In the genomic region with DNA sequence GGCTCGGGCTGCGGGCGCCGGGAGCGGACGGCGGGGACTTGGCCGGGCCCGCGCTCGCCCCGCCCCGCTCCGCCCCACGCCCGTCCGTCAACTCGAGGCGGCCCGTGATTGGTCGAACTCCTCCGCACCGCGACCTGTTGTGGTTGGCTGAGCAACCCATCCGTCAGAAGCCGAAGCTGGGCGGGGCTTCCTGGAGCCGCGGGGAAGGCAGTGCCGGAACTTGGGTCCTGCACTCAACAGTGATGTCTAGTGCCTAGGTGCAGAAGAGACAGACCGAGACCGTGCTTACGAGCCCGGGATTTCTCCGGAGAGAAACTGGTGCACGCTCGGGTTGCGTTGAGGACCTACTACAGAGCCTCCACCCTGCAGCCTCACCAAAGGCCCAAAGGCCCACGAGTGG, we compare ENCODE assay signal across 8 mouse cellular contexts. TPM values are rescaled to one million over a fixed set of nuclear protein-coding genes. Genes with fewer than 3 reads are reported as not detected.
DNase-seq lines count a peak whose midpoint lies in the region; ATAC-seq and TF ChIP-seq lines count a peak whose summit lies in the region.

A gene (minus strand): TSS at position 58 of the 400 bp plus-strand sequence.
A gene (plus strand): TSS at position 210 of the 400 bp plus-strand sequence.

- peak; percentile 94 for DNase-seq in 3T3-L1 (ENCODE audit: low read depth, low spot score)
- DNase-seq in adrenal gland, postnatal 4 days (ENCODE audit: low spot score in 2 of 2): peak; percentile 90 to 97
- peak; percentile 98 for DNase-seq in embryonic facial prominence, embryonic 14.5 days (ENCODE audit: low spot score)
- DNase-seq in heart, adult 8-10 months (ENCODE audit: low spot score): peak; percentile 97
- peak; percentile 98 for DNase-seq in kidney, adult 9 months
- DNase-seq in limb, embryonic 14.5 days (ENCODE audit: low spot score): peak; percentile 97
- DNase-seq in midbrain, postnatal 0 days (ENCODE audit: low spot score): peak; percentile 98
- DNase-seq in spleen, postnatal 14 days (ENCODE audit: low spot score in 2 of 2): peak; percentile 97 to 98

- TF ChIP-seq POLR2A in limb, embryonic 14.5 days (IDR thresholded peaks at IDR 0.05; ENCODE audit: borderline replicate concordance, extremely low read depth, insufficient read depth, insufficient read length): no peak

- peak; percentile 93 for ATAC-seq in embryonic facial prominence, embryonic 14.5 days (ENCODE audit: low read depth)
- peak; percentile 97 for ATAC-seq in limb, embryonic 14.5 days (ENCODE audit: low FRiP score, low read depth)
- peak; percentile 93 for ATAC-seq in midbrain, postnatal 0 days (ENCODE audit: low FRiP score)

- H3K27me3 ChIP-seq in embryonic facial prominence, embryonic 14.5 days (replicated peaks; ENCODE audit: control insufficient read depth, insufficient read depth, low read length): no peaks in the 10 kb centered on the region
- H3K27me3 ChIP-seq in limb, embryonic 14.5 days (ENCODE audit: control insufficient read depth, insufficient read depth, low read length): no peaks in the 10 kb centered on the region
- H3K27me3 ChIP-seq in midbrain, postnatal 0 days (ENCODE audit: insufficient read depth, low read length): no peaks in the 10 kb centered on the region

- H3K9me3 ChIP-seq in embryonic facial prominence, embryonic 14.5 days (ENCODE audit: control insufficient read depth, low read length): no peaks in the 10 kb centered on the region
- H3K9me3 ChIP-seq in limb, embryonic 14.5 days (ENCODE audit: control insufficient read depth, low read length): no peaks in the 10 kb centered on the region
- no peaks in the 10 kb centered on the region for H3K9me3 ChIP-seq in midbrain, postnatal 0 days (ENCODE audit: low read length)

- TF ChIP-seq CTCF in midbrain, postnatal 0 days (IDR thresholded peaks at IDR 0.05): no peak

- peaks cover 34% of the 10 kb centered on the region for H3K36me3 ChIP-seq in embryonic facial prominence, embryonic 14.5 days (ENCODE audit: control insufficient read depth, insufficient read depth, low read length)
- H3K36me3 ChIP-seq in limb, embryonic 14.5 days (ENCODE audit: control insufficient read depth, insufficient read depth, low read length): peaks cover 39% of the 10 kb centered on the region
- peaks cover 33% of the 10 kb centered on the region for H3K36me3 ChIP-seq in midbrain, postnatal 0 days (ENCODE audit: insufficient read depth, low read length)

- peak within 1 kb of the TSS; percentile 83 for H3K27ac ChIP-seq in embryonic facial prominence, embryonic 14.5 days (replicated peaks; ENCODE audit: low read depth, low read length)
- H3K27ac ChIP-seq in limb, embryonic 14.5 days (replicated peaks; ENCODE audit: low read depth, low read length): peak within 1 kb of the TSS; percentile 79
- peak within 1 kb of the TSS; percentile 85 for H3K27ac ChIP-seq in midbrain, postnatal 0 days (ENCODE audit: low read depth, low read length)

- H3K4me1 ChIP-seq in embryonic facial prominence, embryonic 14.5 days (ENCODE audit: control insufficient read depth, insufficient read depth, low read length): peaks cover 11% of the 10 kb centered on the region
- H3K4me1 ChIP-seq in limb, embryonic 14.5 days (ENCODE audit: control insufficient read depth, insufficient read depth, low read length): peaks cover 13% of the 10 kb centered on the region
- H3K4me1 ChIP-seq in midbrain, postnatal 0 days (ENCODE audit: insufficient read depth, low read length): peaks cover 8% of the 10 kb centered on the region; the same call in 1 of the 2 replicates

- 0% methylated on average over 13 of the region's 39 CpGs for WGBS in embryonic facial prominence, embryonic 14.5 days
- WGBS in limb, embryonic 14.5 days: 0% methylated on average over 23 of the region's 39 CpGs
- under 1% methylated on average over 27 of the region's 39 CpGs for WGBS in midbrain, postnatal 0 days

- H3K4me2 ChIP-seq in embryonic facial prominence, embryonic 14.5 days (ENCODE audit: low read depth, low read length): peak within 1 kb of the TSS; percentile 99
- peak within 1 kb of the TSS; percentile 96 for H3K4me2 ChIP-seq in limb, embryonic 14.5 days (replicated peaks; ENCODE audit: low read depth, low read length, severe bottlenecking)
- H3K4me2 ChIP-seq in midbrain, postnatal 0 days (ENCODE audit: low read depth, low read length, poor library complexity, severe bottlenecking): peak within 1 kb of the TSS; percentile 65

- H3K9ac ChIP-seq in embryonic facial prominence, embryonic 14.5 days (ENCODE audit: low read depth, low read length): peak within 1 kb of the TSS; percentile 92
- H3K9ac ChIP-seq in limb, embryonic 14.5 days (ENCODE audit: low read depth, low read length, severe bottlenecking): peak within 1 kb of the TSS; percentile 89
- peak within 1 kb of the TSS; percentile 94 for H3K9ac ChIP-seq in midbrain, postnatal 0 days (replicated peaks; ENCODE audit: low read length, poor library complexity, severe bottlenecking)

- H3K4me3 ChIP-seq in embryonic facial prominence, embryonic 14.5 days (ENCODE audit: low read depth, low read length): peak within 1 kb of the TSS; percentile 92
- H3K4me3 ChIP-seq in limb, embryonic 14.5 days (replicated peaks; ENCODE audit: low read length): peak within 1 kb of the TSS; percentile 92
- peak within 1 kb of the TSS; percentile 96 for H3K4me3 ChIP-seq in midbrain, postnatal 0 days (ENCODE audit: low read depth, low read length)

RNA-seq across cellular contexts. Expression of the first gene that starts in this region (rescaled TPM):
- total RNA-seq in adrenal gland, postnatal 4 days (2021): 10 to 100 TPM; 88.5 to 96.4 TPM
- polyA plus RNA-seq in embryonic facial prominence, embryonic 14.5 days (2014; fragmentation: Nextera tagmentation; extraction: Ambion mirVana): 122 and 142 TPM in 2 replicates
- 100 to 1,000 TPM in 1 of 4 experiments, 10 to 100 TPM in 3; 81.0 to 107 (median 87.7) TPM for total RNA-seq in heart, adult 8-10 months (2022)
- 111 and 112 TPM in 2 replicates for polyA plus RNA-seq in limb, embryonic 14.5 days (2012; rRNA removed)
- polyA plus RNA-seq in limb, embryonic 14.5 days (2014; fragmentation: Nextera tagmentation; extraction: Ambion mirVana): 136 and 143 TPM in 2 replicates
- 109 and 113 TPM in 2 replicates for total RNA-seq in midbrain, postnatal 0 days (2014; rRNA removed)
- 209 TPM in 2 replicates for polyA plus RNA-seq in midbrain, postnatal 0 days (2015; fragmentation: Nextera tagmentation; extraction: Ambion mirVana)

RNA-seq across cellular contexts. Expression of the second gene that starts in this region (rescaled TPM):
- 1 to 10 TPM; 8.8 to 9.9 TPM for total RNA-seq in adrenal gland, postnatal 4 days (2021)
- polyA plus RNA-seq in embryonic facial prominence, embryonic 14.5 days (2014; fragmentation: Nextera tagmentation; extraction: Ambion mirVana): 6.0 and 7.2 TPM in 2 replicates
- 1 to 10 TPM; 1.8 to 3.4 (median 3.0) TPM for total RNA-seq in heart, adult 8-10 months (2022)
- polyA plus RNA-seq in limb, embryonic 14.5 days (2012; rRNA removed): 14.8 and 17.8 TPM in 2 replicates
- polyA plus RNA-seq in limb, embryonic 14.5 days (2014; fragmentation: Nextera tagmentation; extraction: Ambion mirVana): 5.8 and 8.3 TPM in 2 replicates
- 11.5 and 14.9 TPM in 2 replicates for total RNA-seq in midbrain, postnatal 0 days (2014; rRNA removed)
- 8.6 TPM in 2 replicates for polyA plus RNA-seq in midbrain, postnatal 0 days (2015; fragmentation: Nextera tagmentation; extraction: Ambion mirVana)

Comparison
In these comparisons a context has a peak if more than half of its experiments do, and no peak if none do; other contexts are left out.
1. Peak in every context shown above with its lines: DNase-seq, ATAC-seq, H3K4me3 ChIP-seq and H3K27ac ChIP-seq.